Mouse (Mus musculus) frontal cortex, postnatal 25 days (tissue): ENCODE measurements around the gene Fndc9.

Experiments
- DNase-seq, 2 experiments: peaks; one replicate each; pipeline ENCODE4 v3.0.0; 2022; ENCODE audit warnings: low spot score in 2 of 2

Fndc9 gene

DNA sequence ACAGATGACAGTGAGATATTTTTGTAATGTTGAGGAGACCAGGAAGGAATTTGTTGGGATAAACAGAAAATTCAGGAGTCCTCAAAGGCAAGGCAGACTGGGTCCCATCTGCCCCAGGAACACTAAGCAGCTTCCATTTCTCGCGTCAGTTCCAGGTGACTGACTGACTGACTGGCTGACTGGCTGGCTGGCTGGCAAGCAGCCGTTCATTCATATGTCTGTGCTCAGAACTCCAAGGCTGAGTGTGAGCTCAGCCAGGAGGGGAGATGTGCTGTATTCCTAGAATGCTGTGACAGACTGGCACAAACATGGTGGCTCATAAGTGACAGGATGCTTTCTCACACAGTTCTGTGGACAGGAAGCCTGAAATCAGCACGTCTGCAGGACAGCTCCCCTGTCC, 1.4 kb upstream of the Fndc9 start:
- DNase-seq: no peak

DNA sequence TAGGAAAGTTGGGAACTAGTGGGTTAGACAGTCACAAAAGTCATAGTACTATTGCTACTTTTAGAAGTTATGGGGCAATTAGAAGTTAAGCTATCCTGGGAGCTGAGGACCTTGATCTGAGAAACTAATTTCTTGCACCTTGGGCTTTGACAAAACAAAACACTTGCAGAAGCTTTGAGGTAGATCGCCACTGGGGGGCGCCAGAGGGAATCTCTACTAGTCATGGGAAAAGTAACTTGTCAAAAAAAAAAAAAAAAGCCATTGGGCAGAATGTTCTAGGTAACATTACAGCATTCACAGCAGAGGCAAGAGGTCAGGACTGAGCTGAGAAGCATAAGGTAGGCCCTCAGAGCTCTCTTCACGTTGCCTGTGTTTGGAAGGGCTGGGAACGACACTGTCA, 1.6 kb downstream of the Fndc9 start:
- peak; percentile 72 to 79 for DNase-seq

DNA sequence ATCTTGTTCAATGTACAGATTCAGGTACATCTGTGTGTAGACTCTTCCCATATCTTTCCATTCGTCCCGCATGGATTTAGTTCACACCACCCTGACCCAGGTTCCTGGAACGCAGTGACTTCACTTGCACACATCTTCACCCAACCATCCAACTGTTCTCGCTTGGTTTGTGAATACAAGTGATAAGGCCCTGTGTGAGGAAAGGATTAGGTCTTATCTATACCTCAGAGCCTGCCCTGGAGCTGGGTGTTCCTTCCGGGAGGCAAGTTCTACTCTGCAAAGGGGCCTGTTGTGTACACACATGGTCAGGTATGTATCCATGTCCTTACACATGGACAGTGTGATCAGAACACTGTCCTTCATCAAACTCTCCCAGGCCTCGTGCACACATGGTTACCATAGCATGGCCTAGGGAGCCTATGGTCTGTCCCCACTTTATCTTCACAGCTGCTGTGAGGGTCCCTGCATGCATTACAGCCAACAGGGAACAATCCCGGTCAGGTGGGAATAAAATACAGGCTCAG, 5.9 kb downstream of the Fndc9 start:
- DNase-seq: no peak

DNA sequence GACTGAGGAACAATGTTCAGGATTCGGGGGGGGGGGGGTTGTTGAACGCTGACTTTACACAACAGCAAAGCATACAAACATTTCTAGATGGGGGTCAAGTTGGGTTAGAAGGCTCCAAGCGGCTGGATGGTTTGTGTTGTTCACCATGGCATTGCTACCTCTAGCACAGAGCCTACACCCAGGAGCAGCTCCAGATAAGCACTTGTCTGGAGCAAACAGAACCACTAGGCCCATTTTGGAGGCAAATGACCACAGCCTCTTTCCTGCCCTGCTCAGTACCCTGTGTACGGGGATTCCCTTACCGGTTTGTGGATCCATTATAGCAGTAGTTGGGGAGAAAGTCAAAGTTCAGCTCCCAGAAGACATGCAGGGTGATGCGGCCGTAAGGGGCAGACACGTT, 6.7 kb downstream of the Fndc9 start:
- no peak for DNase-seq

DNA sequence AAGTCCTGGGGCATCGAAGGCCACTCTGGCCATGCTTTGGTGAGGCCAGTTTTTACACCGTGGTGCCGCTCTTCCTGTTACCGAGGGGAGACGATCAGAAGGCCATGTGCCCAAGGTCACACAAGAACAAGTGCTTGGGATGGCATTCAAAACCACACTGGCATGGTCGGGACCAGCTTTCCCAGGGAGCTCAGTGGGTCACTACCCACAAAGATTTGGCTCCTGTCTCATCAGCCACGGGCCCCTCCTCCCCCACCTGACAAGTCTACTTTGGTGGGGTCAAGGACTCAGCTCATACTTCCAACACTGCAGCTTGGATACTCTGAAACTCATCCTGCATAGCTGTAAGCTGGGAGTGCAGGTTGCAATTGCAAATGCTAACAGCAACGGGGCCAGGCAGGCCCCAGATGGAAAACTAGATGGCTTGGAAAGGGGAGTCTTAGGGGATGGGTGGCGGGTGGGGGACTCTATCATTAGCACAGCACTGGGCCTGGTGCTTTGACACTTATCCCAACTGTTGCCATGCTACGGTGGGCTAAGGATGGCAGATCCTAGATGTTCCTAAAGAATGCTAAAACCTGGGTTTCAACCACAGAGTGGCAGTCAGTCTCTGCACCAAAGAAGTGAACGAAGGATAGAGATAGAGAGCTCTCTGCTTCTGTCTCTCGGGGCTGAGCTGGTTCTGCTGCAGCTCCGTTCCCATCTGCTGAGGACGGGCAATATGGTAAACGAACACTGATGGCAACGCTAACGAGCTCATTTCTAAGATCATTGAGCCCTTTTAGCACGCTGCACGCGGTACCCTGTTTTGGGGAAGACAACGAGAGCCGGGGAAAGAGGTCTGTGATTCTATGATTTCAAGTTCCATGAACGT, 9.6 kb downstream of the Fndc9 start:
- DNase-seq: no peak

DNA sequence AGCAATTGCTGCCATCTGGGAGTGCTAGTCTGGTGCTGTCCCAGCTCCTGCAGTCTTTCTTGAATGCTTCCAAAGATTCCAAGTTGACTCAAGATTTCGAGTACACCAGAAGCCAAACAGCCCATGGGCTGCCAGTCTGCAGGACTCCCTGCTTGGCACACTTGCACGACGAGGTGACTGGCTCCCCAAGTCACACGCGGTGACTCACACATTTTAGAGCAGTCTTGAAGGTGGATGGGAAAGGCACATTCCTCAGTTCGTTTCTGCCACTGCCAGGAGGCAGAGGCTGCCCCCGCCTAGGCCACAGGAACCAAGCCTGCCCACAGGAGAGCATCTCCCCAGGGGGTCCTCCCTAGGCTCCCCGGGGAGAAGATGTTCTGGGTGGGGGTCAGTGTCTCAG, 10.6 kb downstream of the Fndc9 start:
- DNase-seq: peak in 1 of 2 experiments; percentile 30

DNA sequence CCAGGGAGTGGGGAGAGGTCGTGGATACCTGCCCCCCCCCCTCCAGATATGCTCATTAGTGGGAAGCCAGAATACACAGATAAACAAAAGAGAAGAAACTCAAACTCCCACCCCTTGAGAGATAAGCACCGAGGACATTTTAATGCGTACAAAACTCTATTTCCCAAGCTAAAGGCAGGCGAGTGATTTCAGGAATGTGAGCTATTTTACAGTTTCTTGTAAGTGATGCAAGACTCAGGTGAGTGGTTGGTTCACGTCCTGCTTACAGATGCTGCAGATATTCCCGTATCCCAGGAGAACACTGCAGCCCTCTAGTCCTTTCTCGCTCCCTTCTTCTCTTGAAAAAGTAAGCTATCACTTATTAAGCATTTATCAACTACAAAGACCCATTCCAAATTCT, 11.1 kb downstream of the Fndc9 start:
- no peak for DNase-seq

DNA sequence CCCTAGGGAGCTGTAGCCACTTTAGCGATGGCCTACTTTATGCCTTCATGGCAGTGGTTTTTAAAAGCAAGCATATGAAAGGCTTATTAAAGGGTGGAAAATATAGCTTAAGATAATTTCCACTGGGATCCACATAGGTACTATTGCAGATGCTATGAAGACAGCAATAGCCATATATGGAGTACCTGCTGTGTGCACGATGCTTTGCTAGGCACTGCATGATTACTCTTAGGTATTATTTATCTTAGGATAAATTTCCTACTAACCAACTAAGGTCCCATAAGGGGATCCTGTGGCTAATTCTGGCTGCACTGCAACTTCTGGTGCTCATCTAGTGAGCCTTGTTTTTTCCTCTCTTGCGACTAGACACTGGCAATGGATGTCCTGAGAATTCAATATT, 13.0 kb downstream of the Fndc9 start:
- no peak for DNase-seq

DNA sequence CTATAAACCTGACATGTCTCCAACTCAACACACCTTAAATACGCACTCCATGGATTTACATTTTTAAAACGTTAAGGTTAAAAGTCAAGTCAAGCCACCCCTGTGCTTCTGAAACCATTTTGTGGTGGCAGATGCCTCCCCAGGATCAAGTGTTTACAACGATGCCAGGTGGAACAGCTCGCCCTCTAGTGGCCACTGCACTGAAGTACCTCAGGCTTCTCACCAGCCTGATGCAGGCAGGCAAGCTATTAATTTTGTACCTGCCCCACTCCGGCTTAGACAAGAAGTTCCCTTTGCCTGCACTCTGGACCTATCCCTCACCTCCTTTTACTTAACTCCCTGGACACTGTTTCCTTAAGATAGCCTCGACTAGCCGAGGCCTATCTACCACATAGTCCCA, 16.7 kb downstream of the Fndc9 start:
- peak; percentile 56 to 61 for DNase-seq

DNA sequence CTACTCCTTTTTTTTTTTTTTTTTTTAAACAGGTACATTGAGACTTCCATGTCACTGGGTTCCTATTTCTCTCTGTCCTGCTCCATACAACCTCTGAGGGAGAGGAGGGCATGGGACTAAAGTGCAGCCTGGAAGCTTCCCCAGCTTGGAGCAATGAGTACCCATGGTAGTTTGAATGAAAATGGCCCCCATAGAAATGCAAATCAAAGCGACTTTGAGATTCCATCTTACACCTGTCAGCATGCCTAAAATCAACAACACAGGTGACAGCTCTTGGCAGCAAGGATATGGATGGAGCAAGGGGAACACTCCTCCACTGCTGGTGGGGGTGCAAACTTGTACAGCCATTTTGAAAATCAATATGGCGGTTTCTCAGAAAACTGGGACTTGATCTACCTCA, 20.0 kb downstream of the Fndc9 start:
- DNase-seq: no peak

DNA sequence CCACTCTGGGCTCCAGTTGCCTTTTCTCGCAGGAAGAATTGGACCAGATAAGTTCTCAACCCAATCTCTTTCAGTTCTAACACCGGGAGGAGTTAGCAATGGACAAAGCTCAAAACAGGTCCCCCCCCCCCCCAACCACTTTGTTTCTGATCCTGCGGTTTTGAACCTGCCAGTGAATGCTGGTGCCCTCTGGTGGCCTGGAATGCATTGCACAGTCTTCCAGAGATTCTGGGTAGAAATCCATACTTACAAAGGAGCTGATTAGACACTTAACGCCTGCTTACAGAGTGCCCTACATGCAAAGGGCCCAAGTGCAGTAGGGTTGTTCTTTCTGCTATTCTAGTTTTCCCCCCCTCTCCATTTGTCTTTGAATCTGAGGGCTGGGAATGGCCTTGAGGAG, 22.9 kb downstream of the Fndc9 start:
- DNase-seq: no peak

DNA sequence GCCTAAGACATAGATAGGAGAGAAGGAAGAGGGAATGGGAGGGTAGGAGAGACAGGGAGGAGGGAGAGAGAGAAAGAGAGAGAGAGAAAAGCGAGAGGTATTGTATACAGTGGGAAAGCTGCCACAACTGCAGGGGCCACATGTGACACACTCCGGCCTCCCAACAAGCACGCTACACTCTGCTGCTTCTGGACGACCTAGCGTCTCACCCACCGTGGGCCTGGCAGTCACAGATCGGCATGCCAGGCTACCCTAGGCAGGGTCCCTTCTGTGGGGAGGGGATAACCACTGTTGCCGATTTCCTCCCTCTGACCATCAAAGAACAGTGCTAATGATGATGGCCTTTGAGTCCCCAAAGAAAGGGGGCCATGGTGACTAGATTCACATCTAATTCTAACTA, 23.4 kb downstream of the Fndc9 start:
- no peak for DNase-seq

DNA sequence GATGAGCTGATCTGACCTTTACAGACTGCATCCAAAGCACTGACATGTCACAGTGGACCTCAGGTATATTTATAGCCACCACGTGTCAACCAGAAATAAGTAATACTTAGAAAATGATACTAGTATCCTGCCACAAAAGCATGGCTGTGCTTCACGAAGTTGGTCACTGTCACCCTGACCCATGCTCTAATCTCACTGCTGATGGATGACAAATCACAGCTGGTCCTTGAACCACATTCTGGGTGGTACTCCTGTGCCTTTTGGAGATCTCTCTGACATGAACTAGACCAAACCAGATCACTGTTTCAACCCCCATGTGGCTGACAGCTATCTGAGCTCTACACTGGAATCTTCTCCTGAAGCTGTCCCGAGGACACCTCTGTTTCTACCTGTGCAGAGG, 27.5 kb downstream of the Fndc9 start:
- no peak for DNase-seq

DNA sequence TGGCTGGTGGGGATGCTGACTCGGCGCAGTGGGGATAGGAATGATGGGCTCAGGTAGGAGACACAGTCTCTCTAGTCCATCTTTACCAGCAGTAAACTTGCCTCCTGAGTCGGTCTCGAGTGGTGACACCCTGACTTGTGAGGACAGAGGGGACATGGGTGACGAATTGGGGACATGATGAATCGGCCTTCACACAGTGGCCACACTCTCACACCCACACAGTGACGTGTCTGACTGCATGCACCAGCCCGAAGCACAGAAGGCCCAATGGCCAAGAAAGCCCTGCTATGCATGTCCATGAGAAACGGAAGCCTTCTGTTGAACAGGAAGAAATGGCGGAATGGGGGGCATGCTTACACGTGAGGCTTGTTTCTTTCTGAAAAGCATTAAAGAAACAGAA, 28.0 kb downstream of the Fndc9 start:
- DNase-seq: no peak

DNA sequence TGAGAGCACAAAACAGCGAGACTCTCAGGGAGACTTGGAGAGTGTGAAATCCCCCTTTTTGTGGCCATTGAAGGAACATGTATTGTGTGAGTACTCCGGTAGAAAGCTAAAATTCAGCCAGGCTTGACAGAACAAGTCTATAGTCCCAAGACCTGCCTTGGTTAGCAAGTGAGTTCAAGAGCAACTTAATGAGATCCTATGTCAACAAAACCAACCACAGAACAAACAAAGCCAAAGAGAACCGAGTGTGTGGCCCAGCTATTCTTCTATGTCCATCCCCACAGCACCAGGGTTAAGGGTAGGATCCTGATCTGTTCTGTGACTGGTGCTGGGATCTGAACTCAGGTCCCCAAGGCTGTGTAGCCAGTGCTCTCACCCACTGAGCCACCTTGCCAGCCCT, 29.3 kb downstream of the Fndc9 start:
- DNase-seq: no peak

DNA sequence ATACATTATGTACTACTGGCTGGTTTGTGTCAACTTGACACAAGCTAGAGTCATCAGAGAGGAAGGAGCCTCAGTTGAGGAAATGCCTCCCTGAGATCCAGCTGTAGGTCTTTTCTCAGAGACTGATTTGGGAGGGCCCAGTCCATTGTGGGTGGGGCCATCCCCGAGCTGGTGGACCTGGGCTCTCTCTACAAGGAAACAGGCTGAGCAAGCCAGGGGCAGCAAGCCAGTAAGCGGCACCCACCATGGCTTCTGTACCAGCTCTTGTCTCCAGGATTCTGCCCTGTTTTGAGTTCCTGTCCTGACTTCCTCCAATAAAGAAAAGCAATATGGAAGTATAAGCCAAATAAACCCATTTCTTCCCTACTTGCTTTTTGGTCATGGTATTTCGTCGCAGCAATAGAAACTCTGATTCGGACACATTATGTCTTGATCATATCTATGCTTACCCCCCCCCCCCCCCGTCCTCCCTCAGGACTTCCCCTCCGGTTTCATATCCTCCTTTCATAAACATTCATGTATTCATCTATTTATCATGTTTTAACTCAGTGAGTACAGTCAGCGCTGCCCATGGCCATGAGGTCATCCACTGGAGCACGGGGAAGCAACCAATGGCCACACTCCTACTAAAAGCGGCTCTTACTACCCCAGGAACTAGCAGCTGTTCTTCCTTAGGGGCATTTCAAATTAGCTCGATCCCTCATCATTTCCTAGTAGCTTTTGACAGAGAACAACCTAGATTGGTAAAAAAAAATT, 29.9 kb downstream of the Fndc9 start:
- DNase-seq: no peak

DNA sequence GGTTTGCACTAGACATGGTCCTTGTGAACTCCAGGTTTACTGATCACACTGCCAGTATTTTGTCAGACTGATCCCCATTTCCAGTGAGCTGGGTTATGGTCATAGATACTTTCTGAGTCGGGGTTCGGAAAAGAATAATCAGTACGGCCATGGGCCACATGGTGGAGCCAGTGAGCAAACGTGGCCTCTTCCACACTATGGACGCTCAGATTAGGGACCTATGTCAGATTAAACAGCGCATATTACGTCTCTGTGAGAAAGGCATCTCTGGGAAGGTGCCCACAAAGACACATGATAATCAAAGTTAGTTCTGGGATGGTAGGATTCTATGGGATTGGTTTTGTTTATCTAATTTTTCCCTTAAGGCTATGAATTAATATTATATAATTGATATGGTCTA, 33.7 kb downstream of the Fndc9 start:
- peak; percentile 51 to 58 for DNase-seq

DNA sequence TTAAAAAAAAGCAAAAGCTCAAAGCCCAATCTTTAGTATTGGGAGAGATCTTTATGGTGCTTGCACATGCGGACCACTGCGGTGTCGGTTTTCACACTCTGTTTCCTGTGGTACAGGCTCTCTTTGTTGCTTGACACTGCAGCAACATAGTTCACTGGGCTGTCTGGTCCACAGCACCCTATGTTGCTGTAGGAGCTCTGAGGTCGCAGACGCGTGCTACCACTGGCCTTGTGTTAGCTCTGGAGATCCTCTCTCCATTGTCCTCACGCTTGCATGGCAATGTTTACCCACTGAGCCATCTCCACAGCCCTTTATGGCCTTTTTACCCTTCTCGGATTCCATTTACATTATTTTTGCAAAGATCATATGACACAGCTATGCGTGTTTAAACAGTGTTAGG, 34.1 kb downstream of the Fndc9 start:
- no peak for DNase-seq

DNA sequence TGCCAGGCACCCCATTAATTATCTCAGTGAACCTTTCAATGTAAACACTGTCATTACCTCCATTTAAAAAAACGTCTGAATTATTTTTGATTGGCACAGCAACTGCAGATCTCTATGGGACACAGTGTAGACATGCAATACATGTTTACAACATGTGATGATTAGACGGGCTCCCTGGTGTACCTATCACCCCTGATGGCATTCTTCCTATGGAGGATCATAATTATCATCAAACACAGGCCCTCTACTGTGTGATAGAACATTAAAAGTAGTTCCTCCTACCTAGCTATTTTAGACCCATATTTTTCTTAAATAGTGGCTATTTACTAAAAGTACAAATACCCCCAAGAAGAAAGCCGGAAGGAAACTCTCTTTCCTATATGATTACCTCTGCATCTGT, 34.6 kb downstream of the Fndc9 start:
- no peak for DNase-seq

DNA sequence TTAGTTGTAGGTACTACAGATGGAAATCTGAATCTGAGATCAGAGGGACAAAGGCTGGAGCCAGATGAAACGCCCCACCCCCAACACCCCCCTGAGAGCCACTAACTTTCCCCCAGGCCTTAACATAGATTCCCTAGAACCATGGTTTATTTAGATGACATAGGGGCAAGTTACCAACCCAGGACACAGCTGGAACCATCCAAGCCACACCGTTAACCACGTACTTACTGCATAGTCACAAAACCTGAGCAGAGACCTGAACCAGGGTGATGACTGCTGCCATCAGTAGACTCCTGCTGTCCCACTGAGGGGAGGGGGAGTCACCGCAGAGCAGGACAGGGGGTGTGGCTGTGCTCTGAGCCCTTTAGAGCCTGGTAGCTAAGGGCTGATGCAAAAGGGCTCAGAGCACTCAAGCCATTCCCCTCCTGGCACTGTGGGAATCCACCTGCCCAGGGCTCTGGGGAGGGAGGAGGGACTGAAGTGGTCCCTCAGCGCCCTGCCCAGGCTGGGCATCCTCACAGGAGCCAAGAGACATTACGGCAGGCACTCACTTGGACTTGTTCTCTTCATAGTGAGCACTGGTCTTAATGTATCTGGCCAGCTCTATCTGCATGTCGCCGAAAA, 36.8 kb downstream of the Fndc9 start:
- no peak for DNase-seq

DNA sequence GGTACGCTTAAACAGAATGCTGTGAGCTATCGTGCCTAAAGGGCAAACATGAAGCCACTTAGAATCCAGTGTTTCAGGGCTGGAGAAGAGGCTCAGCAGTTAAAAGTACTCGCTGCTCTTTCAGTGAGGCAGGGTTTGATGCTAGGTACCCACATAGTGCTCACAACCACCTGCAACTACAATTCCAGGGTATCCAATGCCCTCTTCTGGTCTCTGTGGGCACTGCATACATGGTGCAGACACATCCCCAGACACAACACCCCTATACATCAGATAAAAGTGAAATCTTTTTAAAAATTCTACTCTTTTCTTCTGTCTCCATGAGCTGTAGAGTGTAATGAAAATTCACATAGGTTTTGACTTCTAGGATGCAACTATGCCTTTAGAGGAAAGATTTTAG, 38.6 kb downstream of the Fndc9 start:
- no peak for DNase-seq

DNA sequence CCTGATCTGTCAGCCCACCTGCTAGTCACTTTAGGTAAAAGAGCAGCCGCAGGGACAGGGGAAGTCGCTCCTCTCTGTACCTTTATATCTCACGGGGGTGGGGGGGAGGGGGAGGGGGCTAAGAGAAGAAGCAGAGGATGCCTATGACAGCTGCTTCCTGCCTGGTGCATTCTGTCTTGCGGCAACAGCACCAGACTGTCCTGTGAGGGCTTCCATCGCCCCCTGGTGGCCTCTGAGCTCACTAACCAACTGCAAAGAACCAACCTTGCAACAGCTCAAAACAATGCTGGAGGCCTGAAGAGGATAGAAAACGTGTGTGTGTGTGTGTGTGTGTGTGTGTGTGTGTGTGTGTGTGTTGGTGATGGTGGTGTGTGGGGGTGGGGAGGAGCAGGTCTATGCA, 40.0 kb downstream of the Fndc9 start:
- peak; percentile 65 to 70 for DNase-seq

DNA sequence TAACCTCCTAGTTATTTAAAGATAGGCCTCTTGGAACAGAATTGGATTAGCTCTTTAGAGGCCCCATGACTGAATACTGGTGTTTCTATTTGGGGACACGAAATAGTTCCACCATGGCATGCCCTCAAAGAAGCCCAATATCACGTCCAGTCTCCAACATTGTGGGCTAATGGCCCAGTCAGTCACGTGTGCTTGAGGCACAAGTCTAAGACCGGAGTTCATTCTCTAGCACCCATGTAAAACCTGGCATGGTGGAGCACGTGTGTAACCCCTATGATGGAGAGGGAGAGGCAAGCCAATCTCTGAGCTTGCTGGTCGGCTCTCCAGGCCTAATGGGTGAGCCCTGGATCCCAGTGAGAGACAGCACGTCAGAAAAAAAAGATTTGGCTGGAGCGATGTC, 40.8 kb downstream of the Fndc9 start:
- DNase-seq: no peak
